Mouse (Mus musculus): ENCODE data around the gene Ssh1.
A peak's percentile ranks its signal among the peaks of the same experiment; 100 is the strongest.

Gene Ssh1

GRCm38 (mm10) chr5:113965659-113966185 lies 28.0 kb downstream of the Ssh1 start:
- no peak for DNase-seq (ENCODE audit: low spot score)

GRCm38 (mm10) chr5:113964972-113965371 lies 28.7 kb downstream of the Ssh1 start:
- no peak for DNase-seq (ENCODE audit: low spot score)

- DNase-seq (ENCODE audit: low spot score): peak; percentile 48
Observed at GRCm38 (mm10) chr5:113961776-113962175, 31.9 kb downstream of the Ssh1 start.

- no peak for DNase-seq (ENCODE audit: low spot score)
Observed at GRCm38 (mm10) chr5:113960416-113960815, 33.3 kb downstream of the Ssh1 start.

GRCm38 (mm10) chr5:113959039-113959438 lies 34.7 kb downstream of the Ssh1 start:
- DNase-seq (ENCODE audit: low spot score): no peak

- DNase-seq (ENCODE audit: low spot score): peak; percentile 80
Observed at GRCm38 (mm10) chr5:113956510-113956909, 37.2 kb downstream of the Ssh1 start.

GRCm38 (mm10) chr5:113955691-113956090 lies 38.0 kb downstream of the Ssh1 start:
- no peak for DNase-seq (ENCODE audit: low spot score)

- no peak for DNase-seq (ENCODE audit: low spot score)
Observed at GRCm38 (mm10) chr5:113955281-113955680, 38.4 kb downstream of the Ssh1 start.

GRCm38 (mm10) chr5:113954421-113954820 lies 39.3 kb downstream of the Ssh1 start:
- peak; percentile 65 for DNase-seq (ENCODE audit: low spot score)

- DNase-seq (ENCODE audit: low spot score): no peak
Observed at GRCm38 (mm10) chr5:113952519-113952918, 41.2 kb downstream of the Ssh1 start.

GRCm38 (mm10) chr5:113951693-113952071 lies 42.0 kb downstream of the Ssh1 start:
- no peak for DNase-seq (ENCODE audit: low spot score)

- no peak for DNase-seq (ENCODE audit: low spot score)
Observed at GRCm38 (mm10) chr5:113950786-113951692, 42.7 kb downstream of the Ssh1 start.

GRCm38 (mm10) chr5:113950133-113950532 lies 43.6 kb downstream of the Ssh1 start:
- DNase-seq (ENCODE audit: low spot score): peak; percentile 53

- no peak for DNase-seq (ENCODE audit: low spot score)
Observed at GRCm38 (mm10) chr5:113947280-113947679, 46.4 kb downstream of the Ssh1 start.

GRCm38 (mm10) chr5:113945126-113945525 lies 48.6 kb downstream of the Ssh1 start:
- no peak for DNase-seq (ENCODE audit: low spot score)

GRCm38 (mm10) chr5:113943328-113943727 lies 50.4 kb downstream of the Ssh1 start:
- DNase-seq (ENCODE audit: low spot score): no peak

GRCm38 (mm10) chr5:113942580-113942979 lies 51.1 kb downstream of the Ssh1 start:
- peak; percentile 59 for DNase-seq (ENCODE audit: low spot score)

- no peak for DNase-seq (ENCODE audit: low spot score)
Observed at GRCm38 (mm10) chr5:113939263-113939900, 54.3 kb downstream of the Ssh1 start.

GRCm38 (mm10) chr5:113937650-113938049 lies 56.0 kb downstream of the Ssh1 start:
- DNase-seq (ENCODE audit: low spot score): no peak

- DNase-seq (ENCODE audit: low spot score): no peak
Observed at GRCm38 (mm10) chr5:113933889-113934288, 59.8 kb downstream of the Ssh1 start.

GRCm38 (mm10) chr5:113933480-113933879 lies 60.2 kb downstream of the Ssh1 start:
- no peak for DNase-seq (ENCODE audit: low spot score)

GRCm38 (mm10) chr5:113932310-113932709 lies 61.4 kb downstream of the Ssh1 start:
- no peak for DNase-seq (ENCODE audit: low spot score)
